ENCODE assay signal across 26 mouse cellular contexts in the genomic region with DNA sequence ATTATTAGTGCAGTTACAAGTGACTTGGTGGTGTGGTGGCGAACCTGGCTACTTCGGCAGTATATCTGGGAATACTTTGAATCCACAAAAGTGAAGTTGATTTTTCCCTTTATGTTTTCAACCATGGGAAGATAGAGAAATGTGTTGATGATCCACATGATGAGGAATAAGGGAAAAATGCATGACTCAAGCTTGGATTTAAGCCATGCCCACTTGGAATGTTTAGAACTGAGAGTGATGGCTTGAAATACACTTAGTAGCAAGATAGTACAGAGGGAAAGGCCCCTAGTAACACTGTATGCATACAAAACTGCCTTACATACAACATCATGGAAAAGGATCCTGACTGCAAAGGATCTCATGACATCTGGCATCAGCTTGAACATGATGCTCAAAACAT. TPM values are rescaled to one million over a fixed set of nuclear protein-coding genes. Genes with fewer than 3 reads are reported as not detected.
"Had no signal": no experiment of that assay in that cellular context is flagged by ENCODE, and none has a peak within 500 bp of the region (broad histone marks: within the 10 kb centered on the region; RNA-seq: fewer than 3 reads in every experiment).

No protein-coding gene starts in this region.

- H3K9ac ChIP-seq: neural tube, embryonic 12.5 days; neural tube, embryonic 13.5 days; neural tube, embryonic 15.5 days; stomach, embryonic 15.5 days had no signal

- DNase-seq: retina, postnatal 1 day; right cerebral cortex, adult 18-20 months; right cerebral cortex, postnatal 14 days; right cerebral cortex, postnatal 25 days; right cerebral cortex, postnatal 4 days; spleen, adult 18-20 months; thymus, adult 18-20 months; thymus, adult 2 months; thymus, postnatal 14 days; thymus, postnatal 25 days; thymus, postnatal 36 days; thymus, postnatal 4 days had no signal

- H3K4me2 ChIP-seq: neural tube, embryonic 12.5 days; neural tube, embryonic 13.5 days; neural tube, embryonic 15.5 days; stomach, embryonic 15.5 days had no signal

- H3K4me3 ChIP-seq: neural tube, embryonic 12.5 days; neural tube, embryonic 13.5 days; neural tube, embryonic 15.5 days; stomach, embryonic 15.5 days had no signal

- H3K27ac ChIP-seq: neural tube, embryonic 12.5 days; neural tube, embryonic 13.5 days; neural tube, embryonic 15.5 days; stomach, embryonic 15.5 days; stomach, postnatal 0 days had no signal

- H3K9me3 ChIP-seq: neural tube, embryonic 12.5 days; neural tube, embryonic 13.5 days; neural tube, embryonic 15.5 days; stomach, embryonic 15.5 days had no signal

- H3K4me1 ChIP-seq: neural tube, embryonic 12.5 days; neural tube, embryonic 13.5 days; neural tube, embryonic 15.5 days; stomach, embryonic 15.5 days had no signal

- H3K27me3 ChIP-seq: neural tube, embryonic 12.5 days; neural tube, embryonic 13.5 days; neural tube, embryonic 15.5 days; stomach, embryonic 15.5 days had no signal

- H3K36me3 ChIP-seq: neural tube, embryonic 12.5 days; neural tube, embryonic 13.5 days; neural tube, embryonic 15.5 days; stomach, embryonic 15.5 days had no signal

RNA-seq across cellular contexts. Expression of a gene that starts 8.1 kb away (rescaled TPM):
- total RNA-seq: neutrophil, adult 5-6 weeks had no signal
- polyA plus RNA-seq: neural tube, embryonic 12.5 days; neural tube, embryonic 13.5 days; neural tube, embryonic 14.5 days; neural tube, embryonic 15.5 days; small intestine, adult 2 months; spleen, adult 2 months; stomach, embryonic 14.5 days; stomach, embryonic 15.5 days; stomach, embryonic 16.5 days; stomach, postnatal 0 days; testis, adult 2 months; thymus, adult 2 months; thymus, postnatal 0 days; urinary bladder, adult 2 months had no signal

RNA-seq across cellular contexts. Expression of a gene that starts 12.1 kb away (rescaled TPM):
- total RNA-seq: neutrophil, adult 5-6 weeks had no signal
- polyA plus RNA-seq: neural tube, embryonic 12.5 days; neural tube, embryonic 13.5 days; neural tube, embryonic 14.5 days; neural tube, embryonic 15.5 days; small intestine, adult 2 months; spleen, adult 2 months; stomach, embryonic 14.5 days; stomach, embryonic 15.5 days; stomach, embryonic 16.5 days; stomach, postnatal 0 days; testis, adult 2 months; thymus, adult 2 months; thymus, postnatal 0 days; urinary bladder, adult 2 months had no signal

RNA-seq across cellular contexts. Expression of a gene that starts 27.5 kb away (rescaled TPM):
- polyA plus RNA-seq: neural tube, embryonic 12.5 days; neural tube, embryonic 13.5 days; neural tube, embryonic 14.5 days; neural tube, embryonic 15.5 days; small intestine, adult 2 months; spleen, adult 2 months; stomach, embryonic 14.5 days; stomach, embryonic 16.5 days; stomach, postnatal 0 days; testis, adult 2 months; thymus, adult 2 months; thymus, postnatal 0 days; urinary bladder, adult 2 months had no signal

RNA-seq across cellular contexts. Expression of a gene that starts 36.9 kb away (rescaled TPM):
- total RNA-seq: neutrophil, adult 5-6 weeks had no signal
- polyA plus RNA-seq: neural tube, embryonic 12.5 days; neural tube, embryonic 13.5 days; small intestine, adult 2 months; spleen, adult 2 months; stomach, embryonic 14.5 days; stomach, embryonic 15.5 days; stomach, embryonic 16.5 days; stomach, postnatal 0 days; testis, adult 2 months; thymus, adult 2 months; thymus, postnatal 0 days; urinary bladder, adult 2 months had no signal
